Mouse (Mus musculus): ENCODE measurements around the gene Slc35a5. TPM values are rescaled to one million over a fixed set of nuclear protein-coding genes. Genes with fewer than 3 reads are reported as not detected.

The Slc35a5 gene
- total and polyA plus RNA-seq, 3 experiments = 3.9 to 5.2 TPM; not detected in 1

DNA sequence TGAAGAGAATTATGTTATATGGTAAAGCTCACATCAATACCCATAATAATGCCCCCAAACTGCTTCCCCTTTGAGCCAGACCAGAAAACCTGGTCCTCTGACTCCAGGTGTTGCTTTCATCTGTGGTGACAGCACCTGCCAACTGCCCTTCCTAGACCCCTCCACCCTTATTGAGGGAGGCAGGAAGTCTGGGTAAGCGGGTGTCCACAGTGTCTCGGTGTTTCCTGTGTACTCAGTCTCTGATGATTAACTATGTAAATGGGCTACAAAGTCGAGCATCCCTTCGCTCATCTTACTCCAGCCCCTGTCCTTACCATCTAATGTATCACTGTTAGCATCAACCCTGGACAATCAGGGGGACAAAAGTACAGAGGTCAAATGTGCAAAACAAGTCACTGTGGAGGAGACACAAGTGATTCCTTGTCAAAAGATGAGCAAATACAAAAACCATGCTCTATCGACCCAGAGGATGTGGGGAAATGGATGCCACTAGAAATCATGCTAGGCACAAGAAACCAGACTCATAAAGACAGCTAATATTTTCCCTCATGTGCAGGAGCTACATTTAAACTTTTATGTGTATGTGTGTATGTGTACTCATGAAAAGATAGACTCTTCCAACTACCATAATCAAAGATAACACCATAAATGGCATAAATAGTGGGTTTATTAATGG is 50.2 kb downstream of the Slc35a5 start:
- TF ChIP-seq POLR2A (IDR thresholded peaks at IDR 0.05; ENCODE audit: control insufficient read depth in 1 of 2, insufficient read depth in 1 of 2, low read depth in 1 of 2, low read length in 2 of 2, poor library complexity in 1 of 2) (no peak), CHD2 (IDR thresholded peaks at IDR 0.05; ENCODE audit: low read length) (no peak), JUND (IDR thresholded peaks at IDR 0.05; ENCODE audit: low read depth, low read length) (no peak), USF2 (IDR thresholded peaks at IDR 0.05; ENCODE audit: borderline replicate concordance in 1 of 2, insufficient read depth in 1 of 2, low read depth in 1 of 2, low read length in 2 of 2) (no peak), POLR2AphosphoS2 (IDR thresholded peaks at IDR 0.05; ENCODE audit: low read length) (no peak), MAZ (IDR thresholded peaks at IDR 0.05; ENCODE audit: low read depth, low read length) (no peak), ETS1 (IDR thresholded peaks at IDR 0.05; ENCODE audit: low read depth, low read length) (no peak), TBP (IDR thresholded peaks at IDR 0.05; ENCODE audit: low read depth, low read length) (no peak), MYC (IDR thresholded peaks at IDR 0.05; ENCODE audit: low read depth, low read length) (no peak), POLR2AphosphoS5 (IDR thresholded peaks at IDR 0.05; ENCODE audit: borderline replicate concordance, low read depth, low read length) (no peak), MAX (IDR thresholded peaks at IDR 0.05; ENCODE audit: low read length) (no peak), CHD1 (IDR thresholded peaks at IDR 0.05; ENCODE audit: low read depth, low read length) (no peak), BHLHE40 (IDR thresholded peaks at IDR 0.05; ENCODE audit: borderline replicate concordance, low read depth, low read length) (no peak), ELF1 (IDR thresholded peaks at IDR 0.05; ENCODE audit: low read depth, low read length) (no peak)
- Histone ChIP-seq H3K27me3 (ENCODE audit: control insufficient read depth in 1 of 2, insufficient read depth in 2 of 2, low read length in 2 of 2) (peaks cover 0 to 7% of the 10 kb centered on the region in 2 experiments; a peak in 3 of 4 replicates), H3K79me2 (ENCODE audit: control insufficient read depth, insufficient read depth, low read length, poor library complexity) (no peaks in the 10 kb centered on the region), H3K4me3 (ENCODE audit: control insufficient read depth in 1 of 2, insufficient read depth in 1 of 2, low read depth in 2 of 2, low read length in 2 of 2) (no peak overlapping the region), H3K4me1 (ENCODE audit: control insufficient read depth in 1 of 2, insufficient read depth in 2 of 2, low read length in 2 of 2) (no peaks in the 10 kb centered on the region), H3K9me3 (replicated peaks; ENCODE audit: insufficient read depth, low read length) (no peaks in the 10 kb centered on the region), H3K27ac (ENCODE audit: control insufficient read depth, low read depth, low read length) (no peak overlapping the region), H3K36me3 (ENCODE audit: control insufficient read depth in 1 of 2, insufficient read depth in 2 of 2, low read length in 2 of 2) (peaks cover 0 to 4% of the 10 kb centered on the region in 2 experiments; a peak in 1 of 4 replicates), H3K9ac (ENCODE audit: control insufficient read depth, low read depth, low read length, poor library complexity, severe bottlenecking) (no peak overlapping the region)
- DNase-seq (ENCODE audit: low read depth, low spot score) = no peak

DNA sequence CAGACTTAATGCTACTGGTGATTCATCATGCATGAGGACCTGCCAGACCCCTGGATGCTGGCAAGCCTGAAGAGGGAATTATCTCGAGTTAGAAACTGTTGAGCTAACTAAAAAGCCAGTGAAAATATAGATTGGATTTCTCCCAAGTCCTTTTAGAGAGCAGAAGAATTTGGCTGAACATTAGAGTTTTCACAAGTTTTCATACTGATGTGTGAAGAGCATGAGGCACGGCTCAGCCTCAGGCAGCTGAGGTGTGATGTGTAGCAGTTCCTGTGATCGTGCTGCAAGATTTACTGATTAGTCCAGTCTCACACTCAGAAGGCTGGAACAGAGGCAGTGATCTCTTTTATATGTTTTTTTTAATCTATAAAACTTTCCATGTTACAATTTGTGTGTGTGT is 53.5 kb downstream of the Slc35a5 start:
- Histone ChIP-seq H3K36me3 (ENCODE audit: control insufficient read depth in 1 of 2, insufficient read depth in 2 of 2, low read length in 2 of 2) (no peaks in the 10 kb centered on the region), H3K9ac (ENCODE audit: control insufficient read depth, low read depth, low read length, poor library complexity, severe bottlenecking) (no peak overlapping the region), H3K4me1 (ENCODE audit: control insufficient read depth in 1 of 2, insufficient read depth in 2 of 2, low read length in 2 of 2) (no peaks in the 10 kb centered on the region), H3K9me3 (replicated peaks; ENCODE audit: insufficient read depth, low read length) (no peaks in the 10 kb centered on the region), H3K27me3 (ENCODE audit: control insufficient read depth in 1 of 2, insufficient read depth in 2 of 2, low read length in 2 of 2) (peaks cover 0 to 6% of the 10 kb centered on the region in 2 experiments; a peak in 3 of 4 replicates), H3K79me2 (ENCODE audit: control insufficient read depth, insufficient read depth, low read length, poor library complexity) (no peaks in the 10 kb centered on the region), H3K4me3 (ENCODE audit: control insufficient read depth in 1 of 2, insufficient read depth in 1 of 2, low read depth in 2 of 2, low read length in 2 of 2) (no peak overlapping the region), H3K27ac (ENCODE audit: control insufficient read depth, low read depth, low read length) (no peak overlapping the region)
- no peak for DNase-seq (ENCODE audit: low read depth, low spot score)
- TF ChIP-seq ZNF384 (IDR thresholded peaks at IDR 0.05; ENCODE audit: low read depth, low read length) (no peak), MEF2A (IDR thresholded peaks at IDR 0.05; ENCODE audit: extremely low read depth, insufficient replicate concordance, low read depth, low read length, poor library complexity, severe bottlenecking) (no peak), POLR2A (IDR thresholded peaks at IDR 0.05; ENCODE audit: control insufficient read depth in 1 of 2, insufficient read depth in 1 of 2, low read depth in 1 of 2, low read length in 2 of 2, poor library complexity in 1 of 2) (no peak), RAD21 (IDR thresholded peaks at IDR 0.05; ENCODE audit: low read depth, low read length) (no peak)
